Mouse (Mus musculus) thymus, adult 2 months (tissue): Measurements from ENCODE around the gene Chst15. TPM values are rescaled to one million over a fixed set of nuclear protein-coding genes. Genes with fewer than 3 reads are reported as not detected.

Experiments used
- DNase-seq: peaks from one replicate; pipeline ENCODE4 v3.0.0; 2021
- H3K27ac ChIP-seq: fragments of 200-500 bp; 2 replicates; pipeline ENCODE4 v1.5.1; 2012; ENCODE audit warnings: low read length, control low read depth; ENCODE audit not compliant: control insufficient read depth, insufficient read depth
- H3K27me3 ChIP-seq: fragments of 200-500 bp; 2 replicates; pipeline ENCODE4 v1.6.1; 2012; ENCODE audit warnings: mild to moderate bottlenecking, low read length, moderate library complexity, mixed read lengths; ENCODE audit not compliant: control insufficient read depth, insufficient read depth
- H3K36me3 ChIP-seq: fragments of 200-500 bp; 2 replicates; pipeline ENCODE4 v1.6.1; 2012; ENCODE audit warnings: mild to moderate bottlenecking, low read length, moderate library complexity; ENCODE audit not compliant: control insufficient read depth, insufficient read depth
- H3K4me1 ChIP-seq: fragments of 200-500 bp; replicated peaks from 2 replicates; pipeline ENCODE4 v1.6.1; 2012; ENCODE audit warnings: low read length; ENCODE audit not compliant: control insufficient read depth, insufficient read depth
- H3K4me3 ChIP-seq: fragments of 200-500 bp; 2 replicates; pipeline ENCODE4 v1.5.1; 2012; ENCODE audit warnings: mild to moderate bottlenecking, low read length, control low read depth, moderate library complexity; ENCODE audit not compliant: control insufficient read depth, insufficient read depth
- CTCF ChIP-seq: fragments of 200-500 bp; IDR thresholded peaks from 2 replicates; pipeline ENCODE4 v1.5.1; 2012; ENCODE audit warnings: mild to moderate bottlenecking, control low read depth, low read length, moderate library complexity, borderline replicate concordance; ENCODE audit not compliant: control insufficient read depth, poor library complexity, insufficient read depth; ENCODE audit errors: extremely low read depth
- POLR2A ChIP-seq: fragments of 200-500 bp; IDR thresholded peaks from 2 replicates; pipeline ENCODE4 v1.6.1; 2012; ENCODE audit warnings: mild to moderate bottlenecking, low read length, control low read depth, moderate library complexity; ENCODE audit not compliant: control insufficient read depth, poor library complexity, insufficient read depth; ENCODE audit errors: extremely low read depth
- WGBS: fragments of 180-500 bp; shearing (Covaris S2); methylation state at CpG from one replicate; pipeline ENCODE4 v1.1.7; 2018; 5-methylcytosine and 5-hydroxymethylcytosine counted together
- polyA plus RNA-seq: library from polyadenylated mRNA; depleted of rRNA; stranded (reverse); fragments of >200 nt; gene quantifications from 2 replicates; pipeline ENCODE4 v1.2.3, GENCODE M21; 2012

Gene Chst15
- polyA plus RNA-seq, 1 experiment = 7.4 TPM

GRCm38 (mm10) chr7:132345526-132346070 lies 28.6 kb upstream of the Chst15 start:
- Histone ChIP-seq H3K27me3 (no peaks in the 10 kb centered on the region), H3K27ac (no peak overlapping the region), H3K4me1 (no peaks in the 10 kb centered on the region), H3K4me3 (no peak overlapping the region), H3K36me3 (no peaks in the 10 kb centered on the region)
- TF ChIP-seq POLR2A (no peak), CTCF (no peak)
- WGBS = 90% methylated on average over 5 of the region's 5 CpGs
- DNase-seq = no peak

GRCm38 (mm10) chr7:132344606-132345005 lies 27.6 kb upstream of the Chst15 start:
- Histone ChIP-seq H3K27ac (no peak overlapping the region), H3K4me1 (no peaks in the 10 kb centered on the region), H3K36me3 (no peaks in the 10 kb centered on the region), H3K4me3 (no peak overlapping the region), H3K27me3 (no peaks in the 10 kb centered on the region)
- 93% methylated on average over 4 of the region's 4 CpGs for WGBS
- TF ChIP-seq POLR2A = no peak
- TF ChIP-seq CTCF = no peak
- no peak for DNase-seq

- no peak for TF ChIP-seq POLR2A
- TF ChIP-seq CTCF = no peak
- no peaks in the 10 kb centered on the region for H3K4me1 ChIP-seq
- no peak overlapping the region for H3K27ac ChIP-seq
- no peak overlapping the region for H3K4me3 ChIP-seq
- no peaks in the 10 kb centered on the region for H3K36me3 ChIP-seq
- H3K27me3 ChIP-seq = no peaks in the 10 kb centered on the region
- 98% methylated on average over 2 of the region's 2 CpGs for WGBS
- no peak for DNase-seq
These were observed 26.9 kb upstream of the Chst15 start for GRCm38 (mm10) chr7:132343900-132344299.

GRCm38 (mm10) chr7:132343146-132343545 lies 26.1 kb upstream of the Chst15 start:
- no peak for DNase-seq
- Histone ChIP-seq H3K36me3 (no peaks in the 10 kb centered on the region), H3K4me1 (no peaks in the 10 kb centered on the region), H3K4me3 (no peak overlapping the region), H3K27ac (no peak overlapping the region), H3K27me3 (no peaks in the 10 kb centered on the region)
- no peak for TF ChIP-seq CTCF
- TF ChIP-seq POLR2A = no peak
- WGBS = 100% methylated on average over 2 of the region's 2 CpGs

GRCm38 (mm10) chr7:132339041-132339839 lies 22.2 kb upstream of the Chst15 start:
- Histone ChIP-seq H3K36me3 (no peaks in the 10 kb centered on the region), H3K4me3 (no peak overlapping the region), H3K27ac (no peak overlapping the region), H3K27me3 (no peaks in the 10 kb centered on the region), H3K4me1 (peaks cover 19% of the 10 kb centered on the region)
- WGBS = 92% methylated on average over 14 of the region's 14 CpGs
- no peak for DNase-seq
- no peak for TF ChIP-seq POLR2A
- TF ChIP-seq CTCF = no peak

- DNase-seq = no peak
- no peak overlapping the region for H3K4me3 ChIP-seq
- H3K4me1 ChIP-seq = peaks cover 23% of the 10 kb centered on the region
- WGBS = 91% methylated on average over 6 of the region's 6 CpGs
- H3K27me3 ChIP-seq = no peaks in the 10 kb centered on the region
- H3K36me3 ChIP-seq = no peaks in the 10 kb centered on the region
- H3K27ac ChIP-seq = no peak overlapping the region
- TF ChIP-seq POLR2A = no peak
- TF ChIP-seq CTCF = no peak
These were observed 21.3 kb upstream of the Chst15 start for GRCm38 (mm10) chr7:132338350-132338749.

- Histone ChIP-seq H3K4me1 (peaks cover 23% of the 10 kb centered on the region), H3K27ac (no peak overlapping the region), H3K27me3 (no peaks in the 10 kb centered on the region), H3K36me3 (no peaks in the 10 kb centered on the region), H3K4me3 (no peak overlapping the region)
- DNase-seq = no peak
- 95% methylated on average over 11 of the region's 11 CpGs for WGBS
- no peak for TF ChIP-seq POLR2A
- TF ChIP-seq CTCF = no peak
These were observed 20.4 kb upstream of the Chst15 start for GRCm38 (mm10) chr7:132337268-132337917.
